Mouse (Mus musculus): Measurements from ENCODE around the gene Tacr1. TPM values are rescaled to one million over a fixed set of nuclear protein-coding genes. Genes with fewer than 3 reads are reported as not detected.
"Not testable (repeated sequence)": the region's sequence is repeated elsewhere in the genome, so short reads cannot be mapped to it uniquely, and the experiment has no call there.

The Tacr1 gene
- under 1 TPM; 0.39 to 0.59 TPM for total RNA-seq (2021)
- long read RNA-seq, experiment 1, result 0 reads
- long read RNA-seq, experiment 2, result 0 reads

GRCm38 (mm10) chr6:82401595-82402451 lies at the start of gene Tacr1:
Tacr1 (plus strand) TSS chr6:82402334.
- peak in 1 of 2 experiments; percentile 48 for DNase-seq (ENCODE audit: low spot score in 2 of 2)

GRCm38 (mm10) chr6:82376144-82376543 lies 26.0 kb upstream of the Tacr1 start:
- no peak for DNase-seq (ENCODE audit: low spot score in 2 of 2)

- DNase-seq (ENCODE audit: low spot score in 2 of 2), result no peak
Measured at GRCm38 (mm10) chr6:82383556-82383955, 18.6 kb upstream of the Tacr1 start.

- DNase-seq (ENCODE audit: low spot score in 2 of 2), result peak in 1 of 2 experiments; percentile 49
Measured at GRCm38 (mm10) chr6:82402501-82403495, 664 bp downstream of the Tacr1 start.

GRCm38 (mm10) chr6:82418367-82418766 lies 16.2 kb downstream of the Tacr1 start:
- DNase-seq (ENCODE audit: low spot score in 2 of 2), result no peak

- DNase-seq (ENCODE audit: low spot score in 2 of 2), result no peak
Measured at GRCm38 (mm10) chr6:82420222-82420621, 18.1 kb downstream of the Tacr1 start.

- DNase-seq (ENCODE audit: low spot score in 2 of 2), result no peak
Measured at GRCm38 (mm10) chr6:82428890-82429289, 26.8 kb downstream of the Tacr1 start.

- no peak for DNase-seq (ENCODE audit: low spot score in 2 of 2)
Measured at GRCm38 (mm10) chr6:82429766-82430165, 27.6 kb downstream of the Tacr1 start.

- no peak for DNase-seq (ENCODE audit: low spot score in 2 of 2)
Measured at GRCm38 (mm10) chr6:82437174-82437573, 35.0 kb downstream of the Tacr1 start.

- DNase-seq (ENCODE audit: low spot score in 2 of 2), result not testable (repeated sequence)
Measured at GRCm38 (mm10) chr6:82452206-82453095, 50.3 kb downstream of the Tacr1 start.

- no peak for DNase-seq (ENCODE audit: low spot score in 2 of 2)
Measured at GRCm38 (mm10) chr6:82455245-82455644, 53.1 kb downstream of the Tacr1 start.

GRCm38 (mm10) chr6:82457163-82457763 lies 55.1 kb downstream of the Tacr1 start:
- DNase-seq (ENCODE audit: low spot score in 2 of 2), result no peak

GRCm38 (mm10) chr6:82458762-82459389 lies 56.7 kb downstream of the Tacr1 start:
- no peak for DNase-seq (ENCODE audit: low spot score in 2 of 2)

- no peak for DNase-seq (ENCODE audit: low spot score in 2 of 2)
Measured at GRCm38 (mm10) chr6:82463171-82463570, 61.0 kb downstream of the Tacr1 start.

- no peak for DNase-seq (ENCODE audit: low spot score in 2 of 2)
Measured at GRCm38 (mm10) chr6:82474477-82474876, 72.3 kb downstream of the Tacr1 start.

- DNase-seq (ENCODE audit: low spot score in 2 of 2), result no peak
Measured at GRCm38 (mm10) chr6:82483842-82484241, 81.7 kb downstream of the Tacr1 start.

GRCm38 (mm10) chr6:82494481-82494880 lies 92.3 kb downstream of the Tacr1 start:
- no peak for DNase-seq (ENCODE audit: low spot score in 2 of 2)

- DNase-seq (ENCODE audit: low spot score in 2 of 2), result no peak
Measured at GRCm38 (mm10) chr6:82510843-82511416, 108.8 kb downstream of the Tacr1 start.

GRCm38 (mm10) chr6:82519626-82520025 lies 117.5 kb downstream of the Tacr1 start:
- DNase-seq (ENCODE audit: low spot score in 2 of 2), result no peak

Measured in gastrocnemius, postnatal 4 days (tissue).